Mouse (Mus musculus) midbrain, embryonic 10.5 days (tissue): Measurements from ENCODE around the gene Nudt6. TPM values are rescaled to one million over a fixed set of nuclear protein-coding genes. Genes with fewer than 3 reads are reported as not detected.

Source experiments
- DNase-seq: peaks from one replicate; pipeline ENCODE4 v3.0.0-alpha.2; 2017; ENCODE audit warnings: low spot score
- H3K27ac ChIP-seq: fragments of 300-500 bp; sonication (generic); replicated peaks from 2 replicates; pipeline ENCODE4 v1.5.1; 2016; ENCODE audit warnings: mild to moderate bottlenecking
- H3K27me3 ChIP-seq: fragments of 300-500 bp; sonication (generic); 2 replicates; pipeline ENCODE4 v1.6.1; 2016; ENCODE audit warnings: low read depth, mild to moderate bottlenecking; ENCODE audit not compliant: poor library complexity, severe bottlenecking
- H3K36me3 ChIP-seq: fragments of 300-500 bp; sonication (generic); 2 replicates; pipeline ENCODE4 v1.6.1; 2016; ENCODE audit warnings: mild to moderate bottlenecking, moderate library complexity
- H3K4me1 ChIP-seq: fragments of 300-500 bp; sonication (generic); 2 replicates; pipeline ENCODE4 v1.6.1; 2016
- H3K4me3 ChIP-seq: fragments of 300-500 bp; sonication (generic); 2 replicates; pipeline ENCODE4 v1.5.1; 2016; ENCODE audit warnings: mild to moderate bottlenecking, moderate library complexity
- H3K9me3 ChIP-seq: fragments of 300-500 bp; sonication (generic); replicated peaks from 2 replicates; pipeline ENCODE4 v1.6.1; 2016; ENCODE audit warnings: mild to moderate bottlenecking
- WGBS: fragments of 180-500 bp; shearing (Covaris S2); methylation state at CpG from one replicate; pipeline ENCODE4 v1.1.7; 2016; 5-methylcytosine and 5-hydroxymethylcytosine counted together
- polyA plus RNA-seq: library from polyadenylated mRNA; unstranded; fragments of >200 nt; fragmentation: Nextera tagmentation; extraction: Ambion mirVana; gene quantifications from 2 replicates; pipeline ENCODE4 v1.2.1, GENCODE M21; 2016

The Nudt6 gene
- polyA plus RNA-seq, 1 experiment from 2014 or later = 3.8 TPM

DNA sequence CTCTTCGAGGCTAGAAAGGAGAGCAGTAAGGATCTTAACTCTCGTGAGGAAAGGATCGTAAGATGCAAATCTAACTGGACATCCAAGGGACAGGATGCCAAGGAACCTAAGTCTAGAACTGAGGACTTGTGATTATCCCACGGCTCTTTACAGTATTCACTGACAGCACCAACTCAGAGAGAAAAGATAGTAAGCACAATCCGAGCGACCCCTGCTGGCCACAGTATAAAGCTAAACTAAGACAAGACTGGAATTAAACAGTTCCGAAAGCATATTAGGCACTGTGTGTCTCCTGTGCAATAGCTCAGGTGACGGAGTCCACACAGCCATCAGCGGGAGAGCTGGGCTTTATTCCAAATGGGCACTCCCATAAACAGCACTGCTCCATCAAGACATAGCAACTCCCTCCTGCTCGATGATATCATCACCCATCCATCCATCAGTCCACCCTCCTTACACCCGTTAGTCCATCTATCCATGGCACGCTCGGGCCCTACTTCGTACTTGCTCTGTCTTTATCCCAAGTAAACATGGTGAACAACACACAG lies 5.5 kb downstream of the Nudt6 start:
- H3K4me3 ChIP-seq = no peak overlapping the region
- no peaks in the 10 kb centered on the region for H3K27me3 ChIP-seq
- 59% methylated on average over 14 of the region's 14 CpGs for WGBS
- H3K36me3 ChIP-seq = no peaks in the 10 kb centered on the region
- DNase-seq = peak; percentile 61
- H3K9me3 ChIP-seq = no peaks in the 10 kb centered on the region
- H3K4me1 ChIP-seq = peaks cover 12% of the 10 kb centered on the region
- no peak overlapping the region for H3K27ac ChIP-seq

DNA sequence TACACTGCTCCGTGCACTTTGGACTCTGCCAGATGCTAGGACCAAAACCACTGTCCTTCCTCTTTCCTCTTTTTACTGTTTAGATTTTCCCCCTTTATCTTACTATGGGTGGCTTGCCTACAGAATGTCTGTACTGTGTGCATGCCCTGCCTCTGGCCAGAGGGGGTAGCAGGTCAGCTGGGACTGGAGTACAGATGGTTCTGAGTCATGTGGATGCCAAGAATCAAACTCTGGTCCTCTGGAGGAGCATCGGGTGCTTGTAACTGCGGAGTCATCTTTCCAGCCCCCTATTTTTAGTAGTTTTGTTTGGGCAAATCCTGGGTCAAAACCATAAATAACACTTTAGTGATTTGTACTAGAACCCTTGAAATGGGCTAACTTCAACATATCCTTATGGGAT lies 6.6 kb downstream of the Nudt6 start:
- no peaks in the 10 kb centered on the region for H3K36me3 ChIP-seq
- no peak overlapping the region for H3K27ac ChIP-seq
- peaks cover 5% of the 10 kb centered on the region for H3K4me1 ChIP-seq
- DNase-seq = no peak
- no peaks in the 10 kb centered on the region for H3K27me3 ChIP-seq
- no peak overlapping the region for H3K4me3 ChIP-seq
- H3K9me3 ChIP-seq = no peaks in the 10 kb centered on the region
- 92% methylated on average over 3 of the region's 3 CpGs for WGBS

DNA sequence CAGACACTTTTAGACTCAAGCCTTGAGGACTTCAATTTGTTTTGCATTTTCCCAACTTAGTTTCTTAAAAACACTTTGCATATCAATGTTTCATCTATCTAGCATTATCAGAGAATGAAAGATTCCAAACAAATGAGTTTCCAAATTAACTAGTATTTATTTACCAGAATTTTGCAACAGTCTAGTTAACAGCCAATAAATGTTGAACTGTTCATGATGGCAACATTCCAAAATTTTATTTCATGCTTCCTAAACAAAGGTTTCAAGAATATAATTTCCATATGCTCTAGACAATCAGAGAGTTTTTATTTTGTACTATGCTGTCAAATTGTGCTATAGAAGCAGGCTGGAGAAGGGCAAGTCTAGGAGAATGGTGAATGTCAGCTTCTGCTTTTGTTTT lies 12.4 kb downstream of the Nudt6 start:
- no peaks in the 10 kb centered on the region for H3K36me3 ChIP-seq
- no peak for DNase-seq
- H3K4me3 ChIP-seq = no peak overlapping the region
- no peaks in the 10 kb centered on the region for H3K4me1 ChIP-seq
- no peaks in the 10 kb centered on the region for H3K9me3 ChIP-seq
- H3K27me3 ChIP-seq = no peaks in the 10 kb centered on the region
- H3K27ac ChIP-seq = no peak overlapping the region

DNA sequence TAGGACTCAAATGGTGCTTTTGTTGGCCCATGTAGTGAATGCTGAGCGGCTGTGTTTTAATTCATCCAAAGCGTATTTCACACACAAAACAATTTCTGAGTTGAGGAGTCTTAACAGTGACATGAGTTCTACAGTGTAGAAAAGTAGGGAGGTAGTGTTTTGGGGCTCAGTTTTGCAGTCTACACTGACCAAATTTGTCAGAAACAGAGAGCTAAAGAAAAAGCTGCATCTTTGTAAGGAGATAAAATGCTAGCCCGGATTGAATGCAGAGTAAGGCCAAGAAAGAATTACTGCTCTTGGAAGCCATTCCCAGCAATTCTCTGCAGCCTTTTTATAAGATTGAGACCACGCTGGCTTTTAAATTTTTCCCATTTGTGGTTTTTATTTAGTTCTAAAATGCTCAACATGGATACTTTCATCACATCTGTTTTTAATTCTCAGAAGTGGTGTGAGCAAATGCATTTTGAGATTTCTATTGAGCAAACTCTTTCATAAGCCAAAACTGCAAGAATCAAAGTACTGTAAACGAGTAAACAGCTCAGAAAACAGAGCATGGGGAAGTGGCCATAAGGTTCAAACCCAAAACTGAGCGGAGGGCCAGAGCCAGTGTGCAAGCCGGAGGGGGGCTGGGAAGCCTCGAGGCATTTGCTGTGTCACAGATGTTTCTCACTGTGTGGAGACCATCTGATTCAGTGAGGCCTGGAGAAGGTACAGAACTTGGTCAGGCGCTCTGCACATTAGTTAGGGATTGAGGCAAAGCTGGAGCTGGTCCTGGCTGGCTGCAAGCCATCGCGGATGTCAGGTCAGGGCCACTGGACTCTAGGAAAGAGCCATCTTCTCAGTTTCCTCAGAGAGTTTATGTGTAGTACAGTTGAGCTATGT lies 18.0 kb downstream of the Nudt6 start:
- H3K36me3 ChIP-seq = no peaks in the 10 kb centered on the region
- no peaks in the 10 kb centered on the region for H3K27me3 ChIP-seq
- no peak overlapping the region for H3K27ac ChIP-seq
- WGBS = 83% methylated on average over 11 of the region's 11 CpGs
- no peaks in the 10 kb centered on the region for H3K9me3 ChIP-seq
- DNase-seq = no peak
- no peaks in the 10 kb centered on the region for H3K4me1 ChIP-seq
- no peak overlapping the region for H3K4me3 ChIP-seq

DNA sequence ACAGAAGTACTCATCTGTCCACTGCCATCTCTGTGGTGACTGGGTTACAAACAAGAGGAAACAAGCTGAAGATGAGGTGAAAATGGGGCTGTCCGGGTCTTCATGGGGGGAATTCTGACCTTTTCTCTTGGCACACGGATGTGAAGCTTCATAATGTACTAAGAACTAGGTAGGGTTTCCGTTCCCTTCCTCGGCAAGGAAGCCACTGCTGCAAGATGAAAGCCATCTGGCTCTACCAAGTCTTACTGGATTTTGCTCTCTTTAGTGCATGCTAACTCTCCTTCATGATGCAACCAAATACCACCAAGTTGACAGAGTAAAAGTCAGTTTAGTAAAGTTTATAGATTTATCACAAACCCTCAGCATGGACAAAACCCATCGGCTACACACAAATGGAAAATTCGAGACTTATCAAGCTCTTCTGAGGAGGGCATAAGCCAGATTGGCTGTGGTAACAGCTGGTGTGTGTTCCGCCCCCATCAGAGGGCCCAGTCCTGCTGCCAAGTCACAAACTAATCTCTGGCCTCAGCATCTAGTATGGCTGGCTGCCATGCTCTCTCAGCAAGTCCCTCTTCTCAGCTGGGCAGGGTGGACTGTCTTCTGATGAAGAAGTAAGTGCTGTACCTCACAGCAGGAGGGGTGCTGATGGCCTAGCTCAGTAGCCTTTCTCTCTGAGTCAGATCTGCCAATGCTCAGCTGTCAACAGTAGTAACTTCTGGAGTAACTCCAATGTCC lies 21.2 kb downstream of the Nudt6 start:
- H3K27ac ChIP-seq = no peak overlapping the region
- DNase-seq = no peak
- no peaks in the 10 kb centered on the region for H3K36me3 ChIP-seq
- no peaks in the 10 kb centered on the region for H3K9me3 ChIP-seq
- 91% methylated on average over 7 of the region's 7 CpGs for WGBS
- H3K4me3 ChIP-seq = no peak overlapping the region
- H3K27me3 ChIP-seq = no peaks in the 10 kb centered on the region
- H3K4me1 ChIP-seq = no peaks in the 10 kb centered on the region

DNA sequence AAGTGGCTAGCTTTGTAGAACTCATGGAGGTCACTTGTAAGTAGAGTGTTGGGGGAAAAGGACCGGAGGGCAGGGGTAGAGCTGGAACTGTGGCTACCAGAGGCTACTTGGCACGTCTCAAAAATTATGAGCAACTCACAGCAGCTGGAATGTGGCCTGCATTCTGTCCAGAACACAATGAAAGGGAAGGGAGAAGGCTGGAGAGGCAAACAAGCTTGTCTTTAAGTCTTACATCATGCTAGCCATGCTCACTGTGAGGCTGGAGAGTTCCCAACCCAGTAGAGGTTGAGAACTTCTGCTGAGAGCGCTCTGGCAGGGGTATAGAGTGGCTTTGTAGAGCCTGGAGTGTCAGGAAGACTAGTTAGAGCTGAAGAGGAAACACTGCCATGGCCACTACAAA lies 22.4 kb downstream of the Nudt6 start:
- Histone ChIP-seq H3K27me3 (no peaks in the 10 kb centered on the region), H3K36me3 (no peaks in the 10 kb centered on the region), H3K27ac (no peak overlapping the region), H3K4me1 (no peaks in the 10 kb centered on the region), H3K9me3 (no peaks in the 10 kb centered on the region), H3K4me3 (no peak overlapping the region)
- 78% methylated on average over 3 of the region's 3 CpGs for WGBS
- no peak for DNase-seq

DNA sequence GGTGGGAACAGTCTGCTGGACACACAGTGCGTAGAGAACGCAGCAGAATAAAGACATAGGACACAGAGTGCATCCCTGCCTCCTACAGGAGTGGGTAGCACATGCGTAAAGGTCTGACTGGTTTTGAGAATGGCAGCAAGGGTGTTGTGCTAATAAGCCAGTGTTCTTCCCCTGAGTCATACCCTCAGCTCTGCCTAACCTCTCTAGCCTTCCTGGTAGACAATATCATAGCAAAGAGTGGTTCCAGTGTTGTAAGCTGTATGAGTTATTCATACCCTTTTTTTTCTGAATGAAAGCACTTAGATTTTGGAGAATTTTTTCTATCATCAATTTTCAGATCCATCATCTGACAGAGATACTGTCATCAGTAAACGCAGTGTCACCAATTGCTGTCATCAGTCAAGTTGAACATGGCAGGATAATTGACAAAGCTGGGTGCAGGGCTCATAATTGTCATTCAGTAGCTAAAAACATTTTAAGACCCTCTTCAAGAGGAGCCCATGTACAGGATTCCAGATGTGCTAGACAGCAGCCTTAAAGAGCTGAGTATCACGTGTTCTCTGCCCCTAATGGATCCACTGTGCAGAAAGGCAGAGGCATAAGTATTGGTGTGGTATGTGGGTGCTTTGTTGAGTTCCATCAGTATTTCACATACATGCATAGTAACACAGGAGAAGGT lies 22.9 kb downstream of the Nudt6 start:
- Histone ChIP-seq H3K4me1 (no peaks in the 10 kb centered on the region), H3K27me3 (no peaks in the 10 kb centered on the region), H3K27ac (no peak overlapping the region), H3K36me3 (no peaks in the 10 kb centered on the region), H3K9me3 (no peaks in the 10 kb centered on the region), H3K4me3 (no peak overlapping the region)
- WGBS = 89% methylated on average over 5 of the region's 5 CpGs
- no peak for DNase-seq

DNA sequence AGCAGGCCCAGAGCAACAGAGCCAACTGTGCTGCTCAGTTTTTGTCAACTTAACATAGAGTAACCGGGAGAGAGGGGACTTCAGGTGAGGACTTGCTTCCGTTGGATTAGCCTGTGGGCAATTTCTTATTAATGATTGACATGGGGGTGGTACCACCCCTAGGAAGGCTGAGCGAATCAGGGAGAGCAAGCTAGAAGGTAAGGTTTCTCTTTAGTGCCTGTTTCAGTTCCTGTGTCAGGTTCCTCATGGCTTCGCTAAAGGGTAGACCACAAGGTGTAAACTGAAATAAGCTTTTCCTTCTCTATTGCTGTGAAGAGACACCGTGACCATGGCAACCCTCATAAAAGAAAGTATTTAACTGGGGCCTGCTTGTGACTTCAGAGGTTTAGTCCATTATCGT lies 32.7 kb downstream of the Nudt6 start:
- H3K4me1 ChIP-seq = no peaks in the 10 kb centered on the region
- WGBS = 90% methylated on average over 6 of the region's 6 CpGs
- H3K9me3 ChIP-seq = peaks cover 9% of the 10 kb centered on the region
- no peak overlapping the region for H3K4me3 ChIP-seq
- no peaks in the 10 kb centered on the region for H3K36me3 ChIP-seq
- no peak overlapping the region for H3K27ac ChIP-seq
- H3K27me3 ChIP-seq = no peaks in the 10 kb centered on the region
- no peak for DNase-seq

DNA sequence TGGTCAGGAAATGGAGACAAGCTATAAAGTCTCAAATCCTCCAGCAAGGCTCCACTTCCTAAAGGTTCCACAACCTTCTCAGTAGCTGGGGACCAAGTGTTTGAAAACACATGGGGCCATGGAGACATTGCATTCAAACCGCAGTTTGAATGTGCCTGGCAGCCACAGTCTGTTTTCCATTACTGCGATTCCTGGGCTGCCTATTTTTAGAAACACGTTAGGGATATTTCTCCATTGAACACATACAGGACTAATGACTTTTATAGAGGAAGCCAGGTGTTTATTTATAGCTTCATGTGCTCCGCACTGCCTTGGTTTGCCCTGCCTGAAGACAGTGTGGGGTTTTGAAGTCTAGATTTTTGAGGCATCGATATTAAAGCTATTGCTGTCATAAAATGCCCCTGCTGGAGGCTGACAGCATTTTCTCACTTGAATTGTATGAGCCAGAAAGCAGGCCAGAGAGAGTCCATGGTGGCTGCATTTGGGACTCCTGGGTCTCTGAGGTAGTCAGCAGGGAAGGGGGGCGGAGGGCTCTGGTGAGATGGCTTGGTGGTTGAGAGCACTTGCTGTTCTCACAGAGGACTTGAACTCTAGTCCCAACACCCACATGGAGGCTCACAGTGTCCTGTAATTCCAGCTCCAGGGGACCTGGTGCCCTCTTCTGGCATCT lies 36.8 kb downstream of the Nudt6 start:
- 89% methylated on average over 6 of the region's 6 CpGs for WGBS
- H3K27me3 ChIP-seq = no peaks in the 10 kb centered on the region
- H3K36me3 ChIP-seq = no peaks in the 10 kb centered on the region
- no peak overlapping the region for H3K4me3 ChIP-seq
- H3K4me1 ChIP-seq = no peaks in the 10 kb centered on the region
- no peak for DNase-seq
- no peak overlapping the region for H3K27ac ChIP-seq
- no peaks in the 10 kb centered on the region for H3K9me3 ChIP-seq

DNA sequence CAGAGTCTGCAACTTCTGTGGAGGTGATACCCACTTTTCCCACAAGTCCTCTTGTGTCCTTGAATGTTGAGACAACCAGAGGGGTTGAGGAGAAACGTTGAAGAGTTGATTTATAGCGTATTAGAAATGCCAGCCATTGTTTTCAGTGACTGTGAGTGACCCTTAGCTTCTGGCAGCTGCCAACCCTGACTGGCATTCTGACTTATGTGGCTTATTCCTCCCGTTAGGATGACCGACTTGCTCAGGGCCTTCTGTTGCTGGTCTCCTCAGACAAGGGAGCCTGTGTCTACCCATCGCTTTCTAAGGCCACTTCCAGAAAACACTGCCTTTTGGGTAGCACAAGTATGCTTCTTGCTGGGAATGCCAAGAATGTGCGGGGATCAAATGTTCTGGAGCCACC lies 38.6 kb downstream of the Nudt6 start:
- H3K27me3 ChIP-seq = no peaks in the 10 kb centered on the region
- WGBS = 80% methylated on average over 6 of the region's 6 CpGs

DNA sequence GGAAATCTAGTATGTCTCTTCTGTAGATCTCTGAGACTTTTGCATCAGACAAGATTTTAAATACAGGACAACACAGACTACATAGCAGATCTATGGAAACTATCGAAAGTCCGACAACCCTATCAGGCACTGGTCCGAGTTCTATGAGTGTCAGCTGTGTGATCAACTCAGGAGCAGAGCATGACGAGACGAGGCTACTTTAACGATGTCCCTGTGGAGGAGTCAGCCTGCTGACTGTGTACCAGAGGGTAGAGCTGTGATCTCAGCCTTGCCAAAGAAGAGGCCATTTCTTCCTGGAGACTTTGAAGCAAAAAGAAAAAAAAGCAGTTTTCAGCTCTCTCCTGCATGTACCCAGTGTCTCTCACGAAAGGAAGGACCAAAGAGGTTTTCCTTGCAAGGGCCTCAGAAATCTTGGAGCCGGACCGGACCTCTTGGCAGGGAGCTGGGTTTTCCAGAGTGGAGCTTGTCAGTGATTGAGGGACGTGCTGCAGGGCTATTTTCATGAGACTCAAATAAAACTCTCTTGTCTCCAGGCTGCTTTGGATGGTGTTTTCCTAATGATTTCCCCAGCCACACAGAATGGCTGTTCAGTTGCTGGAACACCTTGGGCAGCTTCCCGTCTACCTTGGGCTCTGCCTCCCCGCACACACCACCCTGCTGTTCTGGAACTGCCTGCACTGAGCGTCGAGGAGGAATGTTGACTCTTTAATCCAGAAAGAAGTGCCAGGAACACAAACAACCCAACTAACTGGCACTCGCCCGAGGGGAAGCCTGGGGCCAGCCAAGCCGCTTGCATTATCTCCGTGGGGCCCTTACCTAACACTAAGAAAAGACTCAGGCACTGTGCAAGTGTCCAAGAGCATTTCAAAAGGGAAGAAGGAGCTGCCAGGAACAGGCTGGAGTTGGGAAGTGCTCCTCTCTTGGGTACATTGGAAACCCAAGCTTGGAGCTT lies 39.8 kb downstream of the Nudt6 start:
- Histone ChIP-seq H3K4me3 (no peak overlapping the region), H3K27ac (no peak overlapping the region), H3K27me3 (no peaks in the 10 kb centered on the region), H3K4me1 (peaks cover 4% of the 10 kb centered on the region; the same call in 1 of the 2 replicates), H3K36me3 (no peaks in the 10 kb centered on the region), H3K9me3 (no peaks in the 10 kb centered on the region)
- DNase-seq = no peak
- WGBS = 82% methylated on average over 18 of the region's 18 CpGs

More for the DNA sequence above, 38.6 kb downstream of the Nudt6 start:
- Histone ChIP-seq H3K4me3 (no peak overlapping the region), H3K9me3 (no peaks in the 10 kb centered on the region), H3K36me3 (no peaks in the 10 kb centered on the region), H3K4me1 (peaks cover 4% of the 10 kb centered on the region; the same call in 1 of the 2 replicates), H3K27ac (no peak overlapping the region)
- DNase-seq = no peak
